Mouse (Mus musculus) bone marrow macrophage, adult 2 months (primary cell): ENCODE measurements around the gene H1fx. TPM values are rescaled to one million over a fixed set of nuclear protein-coding genes. Genes with fewer than 3 reads are reported as not detected.
"Not testable (repeated sequence)": the region's sequence is repeated elsewhere in the genome, so short reads cannot be mapped to it uniquely, and the experiment has no call there.

Experiments used
- H3K27ac ChIP-seq: 2 replicates; pipeline ENCODE4 v1.5.1; 2012; ENCODE audit warnings: low read depth, low read length; ENCODE audit not compliant: insufficient read depth
- H3K4me1 ChIP-seq: 2 replicates; pipeline ENCODE4 v1.6.1; 2012; ENCODE audit warnings: low read length; ENCODE audit not compliant: control insufficient read depth, insufficient read depth
- H3K4me3 ChIP-seq: 2 replicates; pipeline ENCODE4 v1.5.1; 2012; ENCODE audit warnings: mild to moderate bottlenecking, low read length, moderate library complexity; ENCODE audit not compliant: insufficient read depth
- CTCF ChIP-seq: IDR thresholded peaks from 2 replicates; pipeline ENCODE4 v1.5.1; 2012; ENCODE audit warnings: low read depth, mild to moderate bottlenecking, low read length, moderate library complexity
- POLR2A ChIP-seq: IDR thresholded peaks from 2 replicates; pipeline ENCODE4 v1.6.1; 2012; ENCODE audit warnings: mild to moderate bottlenecking, low read depth, low read length, borderline replicate concordance
- polyA plus RNA-seq: library from polyadenylated mRNA; stranded (reverse); fragments of >200 nt; gene quantifications from 2 replicates; pipeline ENCODE4 v1.2.4, GENCODE M21; 2012; ENCODE audit not compliant: missing spikeins, insufficient read depth, insufficient read length

The H1fx gene
- polyA plus RNA-seq, 1 experiment = 0.91 TPM

DNA sequence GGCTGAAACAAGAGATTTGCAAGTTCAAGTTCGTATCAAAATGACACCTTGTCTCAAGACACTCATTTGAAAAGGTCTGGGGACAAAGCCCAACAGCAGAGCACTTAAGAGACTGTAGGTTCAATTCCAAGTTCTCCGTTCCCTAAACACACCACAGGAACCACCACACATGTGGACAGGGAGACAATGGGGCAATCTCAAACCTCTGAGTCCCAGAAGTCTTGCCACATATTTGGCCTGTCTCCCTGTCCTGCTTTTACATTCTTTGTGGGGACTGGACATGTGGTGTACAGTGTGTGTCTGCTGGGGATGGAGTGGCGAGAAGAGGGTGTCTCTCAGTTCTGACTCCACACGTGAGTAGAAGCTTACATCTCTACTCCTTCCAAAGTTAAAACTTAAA is 27.8 kb upstream of the H1fx start:
- TF ChIP-seq CTCF = no peak
- no peak for TF ChIP-seq POLR2A
- no peak overlapping the region for H3K4me3 ChIP-seq
- peaks cover 22% of the 10 kb centered on the region for H3K4me1 ChIP-seq
- H3K27ac ChIP-seq = peak overlapping the region; percentile 19

DNA sequence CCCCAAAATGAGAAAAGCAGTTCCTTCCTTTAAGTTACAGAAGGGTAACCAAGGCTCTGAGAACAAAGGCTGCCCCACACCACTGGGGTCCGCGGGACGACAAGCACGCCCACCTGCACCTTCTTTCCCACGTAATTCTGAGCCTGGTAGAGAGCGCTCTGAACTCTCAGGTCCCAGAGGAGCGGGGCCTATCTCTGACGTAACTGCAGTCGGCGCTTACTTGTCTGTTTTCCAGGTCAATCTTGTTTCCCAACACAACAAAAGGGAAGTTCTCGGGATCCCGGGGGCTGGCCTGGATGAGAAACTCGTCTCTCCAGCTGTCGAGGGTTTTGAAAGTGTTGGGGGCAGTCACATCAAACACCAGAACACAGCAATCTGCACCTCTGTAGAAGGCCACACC is 23.3 kb upstream of the H1fx start:
- not testable (repeated sequence) for H3K27ac ChIP-seq
- peaks cover 16% of the 10 kb centered on the region for H3K4me1 ChIP-seq

DNA sequence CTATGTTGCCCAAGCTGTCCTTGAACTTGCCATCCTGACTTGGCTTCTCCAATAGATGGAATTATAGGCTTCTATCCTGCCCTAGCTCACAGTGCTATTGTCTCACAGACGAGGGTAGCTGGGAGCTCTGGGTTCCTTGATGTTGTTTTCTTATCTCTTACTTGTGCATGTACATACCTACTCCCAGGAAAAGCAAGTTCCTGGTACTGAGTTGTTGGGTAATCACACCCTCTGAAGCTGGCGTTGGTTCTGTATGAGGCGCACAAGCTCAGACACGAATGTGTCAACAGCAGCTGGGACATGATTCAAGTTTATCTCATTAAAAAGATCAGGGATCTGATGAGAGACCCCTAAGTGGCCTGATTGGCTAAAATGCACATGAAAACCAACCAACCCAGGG is 22.0 kb upstream of the H1fx start:
- no peak for TF ChIP-seq POLR2A
- no peak for TF ChIP-seq CTCF
- Histone ChIP-seq H3K27ac (no peak overlapping the region), H3K4me1 (peaks cover 4% of the 10 kb centered on the region), H3K4me3 (no peak overlapping the region)

More for the DNA sequence above, 23.3 kb upstream of the H1fx start:
- H3K4me3 ChIP-seq = not testable (repeated sequence)

DNA sequence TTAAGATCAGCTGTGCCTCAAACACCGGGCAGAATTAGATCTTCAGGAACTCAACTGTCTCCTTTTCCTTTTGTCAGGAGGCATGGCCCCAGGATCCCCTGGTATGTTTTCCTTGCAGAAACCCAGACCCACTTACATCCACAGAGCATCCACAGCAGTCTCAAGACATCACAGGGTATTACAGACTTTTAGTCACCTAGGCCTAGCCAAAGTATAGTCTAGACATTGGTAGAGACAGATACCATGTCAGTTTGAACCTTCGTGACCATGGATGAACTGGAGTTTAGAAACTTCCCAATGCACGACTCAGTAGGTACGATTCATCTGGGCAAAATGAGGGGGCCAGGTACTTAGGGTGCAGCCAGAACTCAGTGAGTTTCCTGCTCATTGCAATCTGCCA is 16.9 kb upstream of the H1fx start:
- H3K27ac ChIP-seq = no peak overlapping the region
- no peak for TF ChIP-seq POLR2A
- TF ChIP-seq CTCF = no peak
- H3K4me1 ChIP-seq = no peaks in the 10 kb centered on the region
- H3K4me3 ChIP-seq = no peak overlapping the region

DNA sequence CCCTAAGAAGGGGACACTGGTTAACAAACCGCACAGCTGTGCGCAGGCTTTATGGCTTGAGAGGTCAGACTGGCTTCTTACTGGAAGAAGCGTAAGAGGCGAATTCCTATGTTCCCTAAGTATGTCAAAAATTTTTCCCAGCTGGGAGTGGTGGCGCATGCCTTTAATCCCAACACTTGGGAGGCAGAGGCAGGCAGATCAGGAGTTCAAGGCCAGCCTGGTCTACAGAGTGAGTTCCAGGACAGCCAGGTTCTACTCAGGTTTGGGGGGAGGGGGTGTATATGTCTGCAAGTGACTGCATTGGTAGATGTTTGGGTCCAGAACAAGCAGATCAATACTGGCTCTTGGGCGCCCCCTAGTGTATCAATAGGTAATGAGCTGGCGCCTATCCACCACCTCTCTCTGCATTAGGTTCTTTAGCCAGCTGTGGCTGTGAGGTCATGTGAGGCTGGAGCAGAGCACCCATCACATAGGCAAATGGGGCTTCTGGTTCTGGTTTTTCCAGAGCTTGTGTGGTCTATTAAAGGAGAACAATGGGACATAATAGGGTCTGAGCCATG is 16.3 kb upstream of the H1fx start:
- TF ChIP-seq CTCF (peak; percentile 51; the same call in 1 of the 2 replicates), POLR2A (no peak)
- H3K27ac ChIP-seq = no peak overlapping the region
- H3K4me3 ChIP-seq = no peak overlapping the region
- H3K4me1 ChIP-seq = peaks cover 5% of the 10 kb centered on the region; the same call in 1 of the 2 replicates

DNA sequence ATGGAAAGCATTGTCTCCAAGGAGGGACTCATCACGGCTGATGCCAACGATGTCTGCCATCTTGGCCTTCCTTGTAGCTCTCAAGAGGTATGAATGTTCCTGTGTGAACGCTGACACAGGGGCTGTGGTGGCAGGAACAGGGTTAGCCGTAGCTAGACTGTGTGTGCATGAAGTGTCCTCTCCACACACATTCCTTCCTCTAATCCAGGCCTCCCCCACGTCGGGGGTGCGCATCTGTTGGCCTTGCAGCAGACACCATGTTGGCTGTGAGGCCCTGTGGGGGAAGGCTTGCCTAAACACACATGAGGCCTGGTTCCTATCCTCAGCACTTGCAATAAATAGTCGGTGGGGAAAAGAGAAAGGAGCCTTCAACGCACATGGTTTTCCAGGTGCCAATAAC is 15.2 kb upstream of the H1fx start:
- Histone ChIP-seq H3K27ac (no peak overlapping the region), H3K4me1 (peaks cover 8% of the 10 kb centered on the region; the same call in 1 of the 2 replicates), H3K4me3 (no peak overlapping the region)
- TF ChIP-seq POLR2A = no peak
- TF ChIP-seq CTCF = no peak

DNA sequence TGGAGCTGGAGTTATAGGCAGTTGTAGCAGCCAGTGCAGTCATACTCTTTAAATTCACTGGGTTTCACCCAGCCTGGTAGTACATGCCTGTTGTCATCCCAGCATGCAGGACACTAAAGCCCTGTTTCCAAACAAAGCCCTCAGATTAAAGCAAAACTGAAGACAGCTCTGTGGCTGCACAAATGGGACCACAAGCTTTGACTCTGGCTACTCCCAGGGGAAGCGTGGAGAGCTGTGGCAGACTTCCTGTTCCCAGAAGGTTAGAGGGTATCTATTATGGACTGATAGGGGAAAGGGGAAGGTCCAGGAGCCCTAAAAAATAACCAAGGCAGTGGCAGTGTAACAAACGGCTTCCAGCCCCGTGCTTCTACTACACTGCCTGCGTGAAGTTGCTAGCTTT is 14.1 kb upstream of the H1fx start:
- H3K4me1 ChIP-seq = peaks cover 8% of the 10 kb centered on the region; the same call in 1 of the 2 replicates
- TF ChIP-seq POLR2A (no peak), CTCF (no peak)
- H3K4me3 ChIP-seq = no peak overlapping the region
- no peak overlapping the region for H3K27ac ChIP-seq

DNA sequence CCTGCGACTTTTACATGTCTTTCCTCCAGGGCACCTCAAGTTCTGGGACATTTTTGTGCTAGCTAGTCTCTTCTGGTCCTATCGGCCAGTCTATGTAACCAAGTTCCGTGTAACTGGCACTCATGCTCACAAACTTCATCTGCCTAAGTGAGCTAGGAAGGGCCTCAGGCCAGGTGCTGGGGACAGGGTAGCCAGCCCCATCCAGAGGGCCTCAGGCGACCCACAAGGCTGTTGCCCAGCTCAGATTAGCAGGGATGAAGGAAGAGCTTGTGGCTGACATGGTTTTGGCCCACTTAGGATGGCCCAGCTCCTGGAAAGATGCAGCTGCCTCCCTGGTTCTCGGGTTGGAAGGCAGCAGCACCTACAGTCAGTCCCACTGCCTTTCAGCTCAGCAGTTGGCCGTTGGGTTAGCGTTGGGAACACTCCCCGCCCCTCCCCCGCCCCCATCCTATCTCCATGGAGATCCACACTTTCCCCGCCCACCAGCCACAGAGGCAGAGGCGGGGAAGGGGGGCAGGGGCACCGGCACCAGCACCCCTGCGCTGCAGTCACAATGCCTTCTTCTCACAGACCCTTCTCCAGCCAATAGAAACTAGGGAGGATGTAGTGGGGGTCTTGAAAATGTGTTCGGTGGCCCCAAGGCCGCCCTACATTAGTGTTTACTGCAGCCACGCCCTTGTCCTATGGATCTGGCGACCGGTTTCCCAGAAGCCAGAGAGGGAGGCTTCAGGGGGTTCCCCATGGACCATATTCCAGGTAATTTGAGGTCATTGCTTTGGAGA is 12.5 kb upstream of the H1fx start:
- Histone ChIP-seq H3K4me1 (peaks cover 8% of the 10 kb centered on the region; the same call in 1 of the 2 replicates), H3K27ac (no peak overlapping the region), H3K4me3 (no peak overlapping the region)
- no peak for TF ChIP-seq CTCF
- no peak for TF ChIP-seq POLR2A

DNA sequence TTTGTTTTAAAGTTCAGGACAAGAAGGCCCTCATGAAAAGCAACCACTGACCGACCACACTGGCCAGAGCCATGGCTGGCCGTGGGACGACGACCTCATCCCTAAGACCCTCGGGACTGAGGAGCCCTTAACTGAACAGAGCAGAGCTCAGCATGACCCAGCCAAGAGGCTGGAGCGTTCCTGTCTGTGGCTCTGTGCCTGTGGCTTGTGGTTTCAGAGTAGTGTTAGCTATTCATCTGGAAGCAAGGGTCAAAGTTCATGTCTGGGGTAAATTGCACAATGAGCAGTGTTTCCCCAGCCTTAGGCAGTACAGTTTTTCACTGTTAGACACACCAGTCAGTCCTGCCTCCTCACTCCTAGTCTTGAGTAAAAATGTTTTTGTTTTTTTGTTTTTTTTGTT is 11.3 kb upstream of the H1fx start:
- H3K4me1 ChIP-seq = peaks cover 8% of the 10 kb centered on the region; the same call in 1 of the 2 replicates
- H3K27ac ChIP-seq = no peak overlapping the region
- no peak overlapping the region for H3K4me3 ChIP-seq
- TF ChIP-seq CTCF (no peak), POLR2A (no peak)

DNA sequence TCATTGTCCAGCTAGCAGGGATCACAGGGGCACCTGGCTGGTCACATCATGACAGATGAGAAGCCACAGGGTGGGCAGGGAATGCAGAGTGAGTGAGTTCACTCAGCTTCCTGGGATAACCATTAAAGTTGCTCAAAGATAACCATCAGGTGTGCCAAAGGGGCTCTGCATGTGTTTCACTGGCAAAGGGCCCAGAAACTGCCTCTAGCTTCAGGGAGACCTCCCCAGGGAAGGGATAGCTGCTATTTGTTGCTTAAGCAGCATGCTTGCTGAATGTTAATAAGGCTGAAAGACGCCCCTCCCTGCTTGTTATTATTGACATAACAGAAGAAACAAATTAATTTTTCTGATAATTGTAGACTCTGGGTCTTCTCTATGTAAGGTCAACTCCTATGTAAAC is 10.4 kb upstream of the H1fx start:
- H3K4me1 ChIP-seq = peaks cover 8% of the 10 kb centered on the region; the same call in 1 of the 2 replicates
- no peak overlapping the region for H3K4me3 ChIP-seq
- TF ChIP-seq POLR2A (no peak), CTCF (no peak)
- H3K27ac ChIP-seq = no peak overlapping the region

DNA sequence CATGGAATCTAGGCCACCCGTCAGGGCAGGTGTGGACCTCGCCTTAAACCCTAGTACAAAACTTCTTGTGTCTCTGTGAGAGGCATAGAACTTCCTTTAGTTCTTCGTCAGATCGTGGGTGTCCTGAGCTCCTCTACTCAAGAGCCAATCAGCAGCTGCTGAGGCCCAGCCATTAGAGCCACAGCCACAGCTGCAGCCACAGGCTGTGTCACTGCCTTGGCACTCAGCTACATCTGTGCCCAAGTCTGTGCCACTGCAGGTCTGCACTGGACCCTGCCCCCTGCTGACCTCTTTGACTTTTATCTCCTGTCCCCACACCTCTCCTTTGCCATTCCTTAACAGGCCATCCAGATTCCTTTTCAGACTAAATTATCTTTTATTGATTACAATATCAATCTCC is 9.8 kb upstream of the H1fx start:
- no peak overlapping the region for H3K4me3 ChIP-seq
- no peak overlapping the region for H3K27ac ChIP-seq
- TF ChIP-seq CTCF (no peak), POLR2A (no peak)
- H3K4me1 ChIP-seq = peaks cover 8% of the 10 kb centered on the region; the same call in 1 of the 2 replicates
